Mouse (Mus musculus): Measurements from ENCODE around the gene Antxr1. TPM values are rescaled to one million over a fixed set of nuclear protein-coding genes. Genes with fewer than 3 reads are reported as not detected.

Gene Antxr1
- polyA plus RNA-seq, 1 experiment from 2014 or later = 5.9 TPM

GRCm38 (mm10) chr6:87225286-87225685 is 110.3 kb downstream of the Antxr1 start:
- ATAC-seq (ENCODE audit: low FRiP score, low TSS enrichment) = no peak
- 88% methylated on average over 1 of the region's 1 CpGs for WGBS
- H3K4me2 ChIP-seq (replicated peaks; ENCODE audit: low read depth) = no peak overlapping the region
- 0 out of 2 replicates have a peak overlapping the region, but pooled peaks have one; percentile 27 for H3K9ac ChIP-seq (ENCODE audit: low read length)
- H3K27me3 ChIP-seq (ENCODE audit: control insufficient read depth, insufficient read depth, low read length) = no peaks in the 10 kb centered on the region
- H3K4me3 ChIP-seq (ENCODE audit: low read depth, low read length) = no peak overlapping the region
- TF ChIP-seq EP300 (optimal IDR thresholded peaks at IDR 0.05) (no peak), CTCF (IDR thresholded peaks at IDR 0.05; ENCODE audit: low read depth) (no peak)
- no peaks in the 10 kb centered on the region for H3K4me1 ChIP-seq (replicated peaks; ENCODE audit: control insufficient read depth, insufficient read depth)
- H3K36me3 ChIP-seq (ENCODE audit: control insufficient read depth, insufficient read depth, low read length) = no peaks in the 10 kb centered on the region
- peak overlapping the region; percentile 61 for H3K27ac ChIP-seq (replicated peaks)
- H3K9me3 ChIP-seq (ENCODE audit: control insufficient read depth, low read length) = no peaks in the 10 kb centered on the region
- no peak for DNase-seq (ENCODE audit: low spot score)

GRCm38 (mm10) chr6:87222854-87223631 is 112.6 kb downstream of the Antxr1 start:
- H3K4me2 ChIP-seq (replicated peaks; ENCODE audit: low read depth) = no peak overlapping the region
- TF ChIP-seq EP300 (optimal IDR thresholded peaks at IDR 0.05) = no peak
- TF ChIP-seq CTCF (IDR thresholded peaks at IDR 0.05; ENCODE audit: low read depth) = no peak
- H3K9me3 ChIP-seq (ENCODE audit: control insufficient read depth, low read length) = no peaks in the 10 kb centered on the region
- DNase-seq (ENCODE audit: low spot score) (peak; percentile 42), ATAC-seq (ENCODE audit: low FRiP score, low TSS enrichment) (peak; percentile 49; the same call in 1 of the 2 replicates)
- H3K27me3 ChIP-seq (ENCODE audit: control insufficient read depth, insufficient read depth, low read length) = no peaks in the 10 kb centered on the region
- H3K27ac ChIP-seq (replicated peaks) = peak overlapping the region; percentile 49
- no peak overlapping the region for H3K9ac ChIP-seq (ENCODE audit: low read length)
- WGBS = 19% methylated on average over 10 of the region's 10 CpGs
- H3K4me3 ChIP-seq (ENCODE audit: low read depth, low read length) = no peak overlapping the region
- H3K36me3 ChIP-seq (ENCODE audit: control insufficient read depth, insufficient read depth, low read length) = no peaks in the 10 kb centered on the region
- H3K4me1 ChIP-seq (replicated peaks; ENCODE audit: control insufficient read depth, insufficient read depth) = no peaks in the 10 kb centered on the region

DNA sequence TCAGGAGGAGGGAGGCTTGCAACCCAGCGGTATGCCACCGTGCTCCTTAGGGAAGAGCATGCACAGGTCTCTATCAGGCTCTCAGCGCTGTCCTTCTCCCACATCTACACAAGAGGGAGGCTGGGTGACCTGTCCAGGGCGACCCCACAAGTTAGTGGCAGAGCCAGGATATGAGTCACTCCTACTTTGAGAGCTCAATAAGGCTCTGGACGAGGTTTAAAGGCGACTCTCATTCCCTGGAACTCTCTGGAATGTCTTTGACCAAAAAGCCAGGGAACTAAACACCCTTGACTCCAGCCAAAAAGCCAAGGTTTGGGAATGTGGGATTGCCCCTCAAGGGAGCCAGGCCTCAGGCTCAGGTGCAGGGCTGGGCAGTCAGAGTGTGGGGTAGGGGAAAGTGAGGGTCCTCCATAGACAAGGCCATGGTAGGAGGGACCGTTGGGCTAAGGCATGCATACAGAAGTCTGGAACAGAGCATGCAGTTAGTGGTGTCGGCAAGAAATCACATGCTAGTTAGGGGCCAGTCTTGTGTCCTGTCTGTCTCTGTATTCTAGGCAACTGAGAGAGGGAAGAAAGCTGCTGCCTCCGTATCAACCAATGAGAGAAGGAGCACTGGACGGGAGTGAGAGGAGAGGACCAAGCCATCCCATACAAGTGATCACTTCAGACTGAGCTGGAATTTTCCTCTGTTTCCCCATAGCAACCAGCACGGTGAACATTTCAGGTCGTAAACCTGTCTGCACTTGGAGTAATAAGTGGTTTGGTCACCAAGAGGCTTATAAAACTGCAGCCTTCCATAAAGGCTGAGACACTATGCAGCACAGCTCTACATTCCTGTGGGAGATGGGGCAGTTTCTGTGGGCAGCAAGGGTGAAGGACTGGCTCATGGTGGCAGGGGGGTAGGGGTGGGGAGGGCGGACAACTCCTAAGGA is 116.3 kb downstream of the Antxr1 start:
- 71% methylated on average over 13 of the region's 13 CpGs for WGBS
- H3K9me3 ChIP-seq (ENCODE audit: control insufficient read depth, low read length) = no peaks in the 10 kb centered on the region
- no peak overlapping the region for H3K4me2 ChIP-seq (replicated peaks; ENCODE audit: low read depth)
- no peaks in the 10 kb centered on the region for H3K27me3 ChIP-seq (ENCODE audit: control insufficient read depth, insufficient read depth, low read length)
- H3K4me1 ChIP-seq (replicated peaks; ENCODE audit: control insufficient read depth, insufficient read depth) = no peaks in the 10 kb centered on the region
- H3K9ac ChIP-seq (ENCODE audit: low read length) = no peak overlapping the region
- TF ChIP-seq EP300 (optimal IDR thresholded peaks at IDR 0.05) = no peak
- ATAC-seq (ENCODE audit: low FRiP score, low TSS enrichment) = no peak; the same call in 1 of the 2 replicates
- H3K36me3 ChIP-seq (ENCODE audit: control insufficient read depth, insufficient read depth, low read length) = 0 out of 2 replicates have a peak, but pooled peaks cover 4% of the 10 kb centered on the region
- H3K27ac ChIP-seq (replicated peaks) = no peak overlapping the region
- H3K4me3 ChIP-seq (ENCODE audit: low read depth, low read length) = no peak overlapping the region
- no peak for DNase-seq (ENCODE audit: low spot score)

DNA sequence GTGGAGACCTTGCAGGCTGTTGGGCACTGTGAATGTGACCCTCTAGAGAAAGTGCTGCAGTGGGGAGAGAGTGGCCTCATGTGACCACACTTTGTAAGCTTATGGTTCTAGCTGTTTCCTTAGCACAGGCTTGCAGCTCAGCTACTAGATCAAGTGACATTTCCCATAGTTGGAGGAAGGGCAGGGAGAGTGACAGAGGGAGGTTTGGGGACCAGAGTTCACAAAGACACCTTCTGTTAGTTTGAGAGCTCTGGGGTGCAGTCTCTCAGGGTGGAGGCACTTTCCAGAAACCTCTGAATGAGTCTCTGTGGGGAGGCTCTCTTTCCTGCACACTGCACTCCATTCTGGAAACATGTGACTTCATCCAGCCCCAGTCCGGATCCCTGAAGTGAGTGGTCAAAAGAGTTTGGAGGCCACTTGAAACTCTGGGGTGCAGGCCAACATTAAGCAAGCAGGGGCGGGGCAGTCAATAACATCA is 119.5 kb downstream of the Antxr1 start:
- no peak overlapping the region for H3K27ac ChIP-seq (replicated peaks)
- H3K4me3 ChIP-seq (ENCODE audit: low read depth, low read length) = no peak overlapping the region
- H3K4me1 ChIP-seq (replicated peaks; ENCODE audit: control insufficient read depth, insufficient read depth) = no peaks in the 10 kb centered on the region
- ATAC-seq (ENCODE audit: low FRiP score, low TSS enrichment) (no peak), DNase-seq (ENCODE audit: low spot score) (no peak)
- TF ChIP-seq CTCF (IDR thresholded peaks at IDR 0.05; ENCODE audit: low read depth) (no peak), EP300 (optimal IDR thresholded peaks at IDR 0.05) (no peak)
- H3K27me3 ChIP-seq (ENCODE audit: control insufficient read depth, insufficient read depth, low read length) = no peaks in the 10 kb centered on the region
- H3K9me3 ChIP-seq (ENCODE audit: control insufficient read depth, low read length) = no peaks in the 10 kb centered on the region
- WGBS = 72% methylated on average over 2 of the region's 2 CpGs
- 0 out of 2 replicates have a peak, but pooled peaks cover 4% of the 10 kb centered on the region for H3K36me3 ChIP-seq (ENCODE audit: control insufficient read depth, insufficient read depth, low read length)
- H3K4me2 ChIP-seq (replicated peaks; ENCODE audit: low read depth) = no peak overlapping the region
- no peak overlapping the region for H3K9ac ChIP-seq (ENCODE audit: low read length)

DNA sequence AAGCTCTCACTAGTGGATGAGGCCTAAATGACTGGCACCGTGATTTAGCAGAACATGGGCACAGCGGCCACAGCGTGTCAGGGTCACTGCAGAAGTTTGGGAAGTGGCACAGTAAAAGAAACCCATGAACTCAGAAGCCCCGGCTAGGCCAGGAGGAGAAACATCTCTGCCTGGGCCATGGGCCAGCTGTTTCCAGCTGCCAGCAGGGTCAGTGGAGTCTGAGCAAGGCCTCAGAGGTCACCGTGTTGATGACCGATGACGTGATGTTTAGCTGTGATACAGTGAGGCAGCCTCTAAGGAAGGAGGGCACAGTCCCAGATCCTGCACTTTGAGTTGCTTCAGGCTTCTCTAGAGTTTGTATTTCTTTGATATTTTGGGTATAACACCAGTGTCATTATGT is 122.4 kb downstream of the Antxr1 start:
- no peak overlapping the region for H3K9ac ChIP-seq (ENCODE audit: low read length)
- TF ChIP-seq CTCF (IDR thresholded peaks at IDR 0.05; ENCODE audit: low read depth) = no peak
- TF ChIP-seq EP300 (optimal IDR thresholded peaks at IDR 0.05) = no peak
- no peak overlapping the region for H3K4me3 ChIP-seq (ENCODE audit: low read depth, low read length)
- no peaks in the 10 kb centered on the region for H3K27me3 ChIP-seq (ENCODE audit: control insufficient read depth, insufficient read depth, low read length)
- WGBS = 53% methylated on average over 7 of the region's 7 CpGs
- no peaks in the 10 kb centered on the region for H3K9me3 ChIP-seq (ENCODE audit: control insufficient read depth, low read length)
- ATAC-seq (ENCODE audit: low FRiP score, low TSS enrichment) (no peak), DNase-seq (ENCODE audit: low spot score) (no peak)
- H3K4me2 ChIP-seq (replicated peaks; ENCODE audit: low read depth) = no peak overlapping the region
- H3K27ac ChIP-seq (replicated peaks) = no peak overlapping the region
- 0 out of 2 replicates have a peak, but pooled peaks cover 4% of the 10 kb centered on the region for H3K36me3 ChIP-seq (ENCODE audit: control insufficient read depth, insufficient read depth, low read length)
- H3K4me1 ChIP-seq (replicated peaks; ENCODE audit: control insufficient read depth, insufficient read depth) = no peaks in the 10 kb centered on the region

Measured in stomach, postnatal 0 days (tissue).